Mouse (Mus musculus) spleen, adult 2 months (tissue): ENCODE measurements around the gene Gm21983.

Experiments used
- CTCF ChIP-seq: fragments of 200-500 bp; IDR thresholded peaks from 2 replicates; pipeline ENCODE4 v1.5.1; 2011; ENCODE audit warnings: mild to moderate bottlenecking, inconsistent platforms; ENCODE audit not compliant: insufficient read depth, insufficient read length, insufficient replicate concordance; ENCODE audit errors: extremely low read depth
- POLR2A ChIP-seq: fragments of 200-500 bp; IDR thresholded peaks from 2 replicates; pipeline ENCODE4 v1.6.1; 2011; ENCODE audit warnings: low read depth, low read length, inconsistent platforms

DNA sequence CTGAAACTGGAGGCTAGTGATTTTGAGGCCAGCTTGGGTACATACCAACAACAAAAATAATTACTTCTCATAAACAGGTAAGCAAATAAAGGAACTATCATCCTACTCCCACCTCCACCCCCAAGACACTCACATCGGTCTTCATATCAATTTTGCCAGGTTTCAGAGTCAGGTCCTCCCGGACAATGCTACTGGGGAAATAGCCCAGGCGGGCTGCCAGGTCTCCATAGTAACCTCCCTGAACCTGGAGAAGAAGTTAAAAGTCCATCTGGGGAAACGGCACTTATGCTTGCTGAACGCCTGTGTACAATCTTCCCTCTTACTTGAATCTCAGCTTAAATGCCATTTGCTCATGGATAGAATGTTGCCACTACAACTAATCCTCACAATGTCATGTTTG is 850 bp downstream of the Gm21983 start:
- TF ChIP-seq CTCF (no peak), POLR2A (no peak)
